Comparison of ENCODE assay signal across 30 mouse cellular contexts in genomic region chr3:146528335-146528734, GRCm38 (mm10). TPM values are rescaled to one million over a fixed set of nuclear protein-coding genes. Genes with fewer than 3 reads are reported as not detected.
"Had no signal": no experiment of that assay in that cellular context is flagged by ENCODE, and none has a peak within 500 bp of the region (broad histone marks: within the 10 kb centered on the region; RNA-seq: fewer than 3 reads in every experiment).

No protein-coding gene starts in this region.

- H3K36me3 ChIP-seq: heart, embryonic 10.5 days; heart, embryonic 12.5 days; hindbrain, embryonic 10.5 days; hindbrain, embryonic 12.5 days; intestine, embryonic 15.5 days; limb, embryonic 10.5 days; limb, embryonic 12.5 days had no signal

- DNase-seq: gastrocnemius, adult 2 months; gastrocnemius, postnatal 10 days; gastrocnemius, postnatal 25 days; heart, adult 18-20 months; heart, postnatal 10 days; heart, postnatal 4 days; kidney, adult 8-10 months; kidney, postnatal 10 days; kidney, postnatal 25 days; kidney, postnatal 4 days; liver had no signal

- H3K4me1 ChIP-seq: heart, embryonic 10.5 days; heart, embryonic 12.5 days; hindbrain, embryonic 10.5 days; hindbrain, embryonic 12.5 days; intestine, embryonic 15.5 days; limb, embryonic 10.5 days; limb, embryonic 12.5 days had no signal

- H3K9me3 ChIP-seq: heart, embryonic 10.5 days; heart, embryonic 12.5 days; hindbrain, embryonic 10.5 days; hindbrain, embryonic 12.5 days; intestine, embryonic 15.5 days; limb, embryonic 10.5 days; limb, embryonic 12.5 days had no signal

- H3K4me2 ChIP-seq: heart, embryonic 12.5 days; hindbrain, embryonic 12.5 days; hindbrain, embryonic 14.5 days; intestine, embryonic 15.5 days; limb, embryonic 12.5 days had no signal

- H3K4me3 ChIP-seq: gastrocnemius, adult 2 months; heart, embryonic 10.5 days; heart, embryonic 12.5 days; hindbrain, embryonic 10.5 days; hindbrain, embryonic 12.5 days; intestine, embryonic 15.5 days; layer of hippocampus, adult 2 months; left cerebral cortex, adult 2 months; limb, embryonic 10.5 days; limb, embryonic 12.5 days had no signal

- H3K27me3 ChIP-seq: hindbrain, embryonic 12.5 days; intestine, embryonic 15.5 days; limb, embryonic 12.5 days had no signal

- ATAC-seq: hindbrain, embryonic 16.5 days; inflammation-experienced regulatory T-cells, adult 6 months; intestine, embryonic 15.5 days; intestine, postnatal 0 days had no signal

- H3K27ac ChIP-seq: gastrocnemius, adult 2 months; heart, embryonic 10.5 days; hindbrain, embryonic 10.5 days; hindbrain, embryonic 12.5 days; hindbrain, embryonic 14.5 days; intestine, embryonic 15.5 days; layer of hippocampus, adult 2 months; left cerebral cortex, adult 2 months; limb, embryonic 10.5 days; limb, embryonic 12.5 days had no signal

- H3K9ac ChIP-seq: heart, embryonic 12.5 days; hindbrain, embryonic 12.5 days; hindbrain, embryonic 14.5 days; intestine, embryonic 15.5 days; limb, embryonic 12.5 days had no signal

RNA-seq across cellular contexts. Expression of gene Uox, which starts 41.9 kb away (rescaled TPM):
- total RNA-seq: gastrocnemius, adult 2 months; gastrocnemius, postnatal 25 days; granulocyte monocyte progenitor cell, adult 5-6 weeks; heart, adult 18-20 months; heart, adult 8-10 months; heart, postnatal 10 days; heart, postnatal 25 days; heart, postnatal 4 days; layer of hippocampus, postnatal 25 days had no signal
- polyA plus RNA-seq: heart, embryonic 10.5 days; heart, embryonic 14.5 days; hindbrain, embryonic 10.5 days; hindbrain, embryonic 12.5 days; hindbrain, embryonic 14.5 days; hindbrain, embryonic 16.5 days; kidney, embryonic 14.5 days; limb, embryonic 10.5 days; limb, embryonic 12.5 days had no signal
